Mouse (Mus musculus) lung, embryonic 15.5 days (tissue): ENCODE results near the gene Gas2l1. TPM values are rescaled to one million over a fixed set of nuclear protein-coding genes. Genes with fewer than 3 reads are reported as not detected.
A peak's percentile ranks its signal among the peaks of the same experiment; 100 is the strongest.

Experiments used
- ATAC-seq: fragments of 200-750 bp; cut with Nextera tagmentation; 2 replicates; pipeline ENCODE4 v1.8.0; 2017; ENCODE audit warnings: moderate number of reproducible peaks, borderline replicate concordance; ENCODE audit not compliant: low FRiP score, low TSS enrichment; ENCODE audit errors: extremely low read depth
- H3K27ac ChIP-seq: fragments of 300-500 bp; sonication (generic); 2 replicates; pipeline ENCODE4 v1.5.1; 2015; ENCODE audit warnings: moderate library complexity, mild to moderate bottlenecking, inconsistent platforms
- H3K27me3 ChIP-seq: fragments of 300-500 bp; sonication (generic); 2 replicates; pipeline ENCODE4 v1.6.1; 2015; ENCODE audit warnings: inconsistent platforms
- H3K36me3 ChIP-seq: fragments of 300-500 bp; sonication (generic); 2 replicates; pipeline ENCODE4 v1.6.1; 2015; ENCODE audit warnings: inconsistent platforms
- H3K4me1 ChIP-seq: fragments of 300-500 bp; sonication (generic); 2 replicates; pipeline ENCODE4 v1.6.1; 2015; ENCODE audit warnings: inconsistent platforms
- H3K4me2 ChIP-seq: fragments of 300-500 bp; sonication (generic); 2 replicates; pipeline ENCODE4 v1.6.1; 2015; ENCODE audit warnings: inconsistent platforms, mild to moderate bottlenecking, moderate library complexity
- H3K4me3 ChIP-seq: fragments of 300-500 bp; sonication (generic); 2 replicates; pipeline ENCODE4 v1.5.1; 2015; ENCODE audit warnings: mild to moderate bottlenecking, inconsistent platforms
- H3K9ac ChIP-seq: fragments of 300-500 bp; sonication (generic); 2 replicates; pipeline ENCODE4 v1.6.1; 2015; ENCODE audit warnings: inconsistent platforms
- H3K9me3 ChIP-seq: fragments of 300-500 bp; sonication (generic); 2 replicates; pipeline ENCODE4 v1.6.1; 2016; ENCODE audit warnings: inconsistent platforms
- WGBS: fragments of 180-500 bp; shearing (Covaris S2); methylation state at CpG from one replicate; pipeline ENCODE4 v1.1.7; 2015; 5-methylcytosine and 5-hydroxymethylcytosine counted together
- polyA plus RNA-seq: library from polyadenylated mRNA; unstranded; fragments of >200 nt; fragmentation: Nextera tagmentation; extraction: Ambion mirVana; gene quantifications from 2 replicates; pipeline ENCODE4 v1.2.1, GENCODE M21; 2015

Gene Gas2l1
- 27.1 and 29.1 TPM in 2 replicates for polyA plus RNA-seq

DNA sequence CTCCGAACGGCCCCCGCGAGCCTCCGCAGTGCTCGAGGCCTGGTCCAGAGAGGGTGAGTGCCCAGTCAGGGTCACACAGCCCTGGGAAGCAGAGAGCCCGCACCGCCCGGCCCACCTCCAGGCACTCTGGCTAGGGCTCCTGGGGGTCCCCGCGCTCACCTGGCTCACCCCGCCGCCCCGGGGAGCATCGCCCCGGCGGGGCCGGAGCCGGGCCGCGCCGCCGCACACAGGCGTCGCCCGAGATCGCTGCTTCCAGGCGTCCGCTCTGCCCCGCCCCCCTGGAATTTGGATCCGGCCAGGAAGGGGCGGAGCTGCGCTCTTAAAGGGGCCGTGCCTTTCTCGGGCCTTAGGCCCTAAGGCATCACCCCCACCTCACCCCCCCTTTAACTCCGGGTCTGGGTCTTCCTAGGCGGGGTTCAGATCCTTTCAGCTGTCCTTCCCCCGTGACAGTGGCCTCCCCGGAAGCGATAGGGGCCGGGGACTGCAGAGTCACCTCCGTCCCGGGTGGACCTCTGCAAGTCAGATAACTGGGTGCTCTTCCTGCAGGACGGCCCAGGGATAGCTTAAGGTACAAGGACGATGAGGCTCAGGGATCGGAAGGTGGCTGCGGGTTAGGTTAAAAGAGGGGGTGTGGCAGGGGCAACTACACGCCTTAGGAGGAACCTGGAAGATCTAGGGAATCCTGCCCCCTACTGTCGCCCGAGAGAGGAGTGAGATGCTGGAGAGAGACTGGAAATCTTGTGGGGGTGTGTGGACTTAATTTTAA, at the start of gene Gas2l1:
Gene Gas2l1 (minus strand): TSS at position 272 of the 766 bp plus-strand sequence.
- H3K9ac ChIP-seq = peak within 1 kb of the TSS; percentile 64
- peaks cover 23% of the 10 kb centered on the region for H3K36me3 ChIP-seq
- peaks cover 35% of the 10 kb centered on the region for H3K27me3 ChIP-seq
- ATAC-seq = peak; percentile 84
- peak within 1 kb of the TSS; percentile 63 for H3K4me3 ChIP-seq
- peak within 1 kb of the TSS; percentile 95 for H3K4me2 ChIP-seq
- WGBS = under 1% methylated on average over 50 of the region's 50 CpGs
- peaks cover 38% of the 10 kb centered on the region for H3K4me1 ChIP-seq
- H3K9me3 ChIP-seq = no peaks in the 10 kb centered on the region
- peak within 1 kb of the TSS; percentile 51; the same call in 1 of the 2 replicates for H3K27ac ChIP-seq

DNA sequence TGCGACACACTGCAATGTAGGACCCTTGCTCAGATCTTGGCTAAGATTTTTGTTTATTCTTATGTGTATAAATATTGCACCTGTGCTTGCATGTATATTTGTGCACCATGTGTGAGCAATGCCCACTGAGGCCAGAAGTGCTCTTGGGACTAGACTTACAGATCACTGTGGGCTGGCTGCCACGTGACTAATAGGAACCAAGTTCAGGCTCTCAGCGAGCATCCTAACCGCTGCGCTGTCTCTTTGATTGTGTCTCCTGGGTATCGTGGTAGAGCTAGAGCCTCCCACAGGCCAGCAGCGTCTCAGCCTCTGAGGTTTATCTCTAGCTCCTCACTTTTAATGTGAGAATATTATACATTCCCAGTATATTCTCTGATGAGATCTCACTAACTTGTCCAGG, 48.5 kb upstream of the Gas2l1 start:
- no peak overlapping the region for H3K27ac ChIP-seq
- H3K4me3 ChIP-seq = no peak overlapping the region
- H3K9me3 ChIP-seq = no peaks in the 10 kb centered on the region
- H3K27me3 ChIP-seq = no peaks in the 10 kb centered on the region
- H3K4me2 ChIP-seq = no peak overlapping the region
- 78% methylated on average over 7 of the region's 7 CpGs for WGBS
- H3K36me3 ChIP-seq = no peaks in the 10 kb centered on the region
- no peaks in the 10 kb centered on the region for H3K4me1 ChIP-seq
- no peak overlapping the region for H3K9ac ChIP-seq
- ATAC-seq = no peak

DNA sequence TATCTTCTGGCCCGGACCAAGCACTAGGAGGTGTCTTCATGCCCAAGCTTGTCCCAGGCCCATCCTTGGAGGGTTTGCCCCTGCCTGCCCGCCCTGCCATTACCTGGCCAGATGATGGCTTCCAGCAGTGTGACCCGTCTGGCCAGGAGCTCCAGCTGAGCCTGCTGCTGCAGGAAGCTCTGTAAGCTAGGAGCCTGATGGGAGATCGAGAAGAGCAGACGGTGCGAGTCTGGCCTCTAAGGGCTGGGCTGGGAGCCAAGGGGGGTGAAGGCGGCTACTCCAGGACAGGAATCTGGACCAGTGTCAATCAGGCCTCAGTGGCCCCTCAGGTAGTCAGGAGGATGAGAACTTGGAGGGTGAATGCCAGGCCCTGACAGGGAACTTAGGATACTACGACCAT, 44.3 kb upstream of the Gas2l1 start:
- Histone ChIP-seq H3K4me2 (no peak overlapping the region), H3K9ac (no peak overlapping the region), H3K36me3 (peaks cover 10% of the 10 kb centered on the region; the same call in 1 of the 2 replicates), H3K4me3 (no peak overlapping the region), H3K9me3 (no peaks in the 10 kb centered on the region), H3K27me3 (no peaks in the 10 kb centered on the region), H3K27ac (no peak overlapping the region), H3K4me1 (no peaks in the 10 kb centered on the region)
- WGBS = 61% methylated on average over 8 of the region's 8 CpGs
- no peak for ATAC-seq

DNA sequence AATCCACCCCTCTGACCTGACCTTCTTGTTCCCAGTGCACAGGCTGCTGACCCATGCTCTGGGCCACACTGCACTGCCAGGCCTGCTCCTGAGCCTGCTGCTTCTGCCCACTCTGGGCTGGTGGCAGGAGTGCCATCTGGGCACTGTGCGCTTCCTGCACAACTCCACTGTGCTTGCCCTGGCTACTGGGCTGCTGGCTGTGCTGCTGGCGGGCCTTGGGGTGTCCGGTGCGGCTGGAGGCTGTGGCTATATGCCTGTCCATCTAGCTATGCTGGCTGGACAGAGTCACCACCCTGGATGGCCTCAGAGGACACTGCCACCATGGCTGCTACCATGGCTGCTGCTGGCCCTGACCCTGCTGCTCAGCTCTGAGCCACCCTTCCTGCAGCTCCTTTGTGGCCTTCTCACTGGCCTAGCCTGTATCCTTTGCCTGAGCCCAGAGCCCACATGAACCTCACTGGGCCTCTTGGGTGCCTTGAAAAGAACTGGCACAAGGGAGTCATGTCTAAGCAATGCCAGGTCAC, 38.9 kb upstream of the Gas2l1 start:
- WGBS = 100% methylated on average over 4 of the region's 4 CpGs
- Histone ChIP-seq H3K27me3 (no peaks in the 10 kb centered on the region), H3K36me3 (peaks cover 15% of the 10 kb centered on the region; the same call in 1 of the 2 replicates), H3K4me2 (no peak overlapping the region), H3K4me1 (peaks cover 14% of the 10 kb centered on the region), H3K27ac (no peak overlapping the region), H3K9ac (no peak overlapping the region), H3K4me3 (no peak overlapping the region), H3K9me3 (no peaks in the 10 kb centered on the region)
- no peak for ATAC-seq

DNA sequence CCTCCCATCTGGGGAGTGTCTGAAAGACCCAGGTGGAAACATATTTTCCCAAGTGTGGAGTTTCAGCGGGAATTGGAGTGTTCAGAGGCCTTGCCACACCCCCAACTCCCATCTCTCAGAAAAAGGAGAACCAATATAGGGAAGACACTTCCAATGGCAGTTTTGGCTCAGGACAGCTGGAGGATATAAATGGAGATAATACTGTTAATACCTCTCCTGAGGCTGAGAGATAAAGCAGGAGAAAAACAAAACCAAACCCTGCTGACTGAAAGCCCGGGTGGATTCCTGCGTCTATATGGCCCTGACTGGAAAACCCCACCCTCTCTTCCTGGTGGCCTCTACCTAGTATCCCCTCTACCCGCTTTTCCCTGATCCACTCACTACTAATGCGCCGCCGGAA, 37.3 kb upstream of the Gas2l1 start:
- no peak for ATAC-seq
- WGBS = 84% methylated on average over 7 of the region's 7 CpGs

DNA sequence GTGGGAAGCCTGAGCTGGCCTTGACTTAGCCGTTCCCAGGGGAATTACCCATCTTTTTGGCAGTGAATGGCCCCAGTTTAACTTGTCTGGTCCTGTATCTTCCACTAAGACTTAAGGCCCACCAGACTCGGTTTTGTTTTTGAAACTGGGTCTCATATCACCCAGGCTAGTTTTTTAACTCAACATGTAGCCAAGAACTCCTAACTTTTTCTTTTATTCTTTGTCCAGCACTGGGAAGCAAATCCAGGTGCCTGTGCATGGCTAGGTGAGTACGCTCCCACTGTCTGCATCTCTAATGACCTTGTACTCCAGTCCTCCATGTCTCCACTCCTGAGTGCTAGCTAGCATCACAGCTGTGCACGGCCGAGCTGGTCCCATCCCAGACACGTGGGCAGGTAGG, 36.5 kb upstream of the Gas2l1 start:
- Histone ChIP-seq H3K4me2 (no peak overlapping the region), H3K4me1 (peaks cover 18% of the 10 kb centered on the region), H3K4me3 (no peak overlapping the region), H3K27ac (no peak overlapping the region), H3K36me3 (peaks cover 15% of the 10 kb centered on the region; the same call in 1 of the 2 replicates), H3K9me3 (no peaks in the 10 kb centered on the region), H3K9ac (no peak overlapping the region), H3K27me3 (no peaks in the 10 kb centered on the region)
- 74% methylated on average over 6 of the region's 6 CpGs for WGBS
- no peak for ATAC-seq

More for the DNA sequence above, 37.3 kb upstream of the Gas2l1 start:
- peaks cover 14% of the 10 kb centered on the region for H3K4me1 ChIP-seq
- no peak overlapping the region for H3K9ac ChIP-seq
- no peaks in the 10 kb centered on the region for H3K9me3 ChIP-seq
- H3K27me3 ChIP-seq = no peaks in the 10 kb centered on the region
- H3K27ac ChIP-seq = no peak overlapping the region
- H3K4me2 ChIP-seq = no peak overlapping the region
- peaks cover 15% of the 10 kb centered on the region; the same call in 1 of the 2 replicates for H3K36me3 ChIP-seq
- H3K4me3 ChIP-seq = no peak overlapping the region

DNA sequence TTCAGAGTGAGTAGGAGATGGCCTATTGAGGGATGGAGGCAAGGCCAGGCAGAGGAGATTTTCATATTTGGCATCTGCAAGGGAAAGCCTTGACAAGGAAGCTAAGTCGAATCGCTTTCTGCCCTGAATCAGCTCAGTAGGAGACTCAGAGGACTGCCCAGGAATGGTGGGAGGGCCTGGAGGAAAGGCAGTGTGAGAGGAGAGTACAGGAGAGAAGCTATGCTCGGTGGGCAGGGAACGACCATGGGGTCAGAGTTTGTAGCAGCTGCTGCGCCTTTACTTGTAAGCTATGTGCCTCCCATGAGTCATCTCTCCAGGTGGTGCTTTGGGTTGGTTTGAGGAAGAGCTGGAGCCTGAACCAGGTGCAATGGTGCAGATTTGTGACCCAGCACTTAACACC, 35.7 kb upstream of the Gas2l1 start:
- 41% methylated on average over 5 of the region's 5 CpGs for WGBS
- Histone ChIP-seq H3K9ac (no peak overlapping the region), H3K4me3 (peak overlapping the region; percentile 96; the same call in 1 of the 2 replicates)

DNA sequence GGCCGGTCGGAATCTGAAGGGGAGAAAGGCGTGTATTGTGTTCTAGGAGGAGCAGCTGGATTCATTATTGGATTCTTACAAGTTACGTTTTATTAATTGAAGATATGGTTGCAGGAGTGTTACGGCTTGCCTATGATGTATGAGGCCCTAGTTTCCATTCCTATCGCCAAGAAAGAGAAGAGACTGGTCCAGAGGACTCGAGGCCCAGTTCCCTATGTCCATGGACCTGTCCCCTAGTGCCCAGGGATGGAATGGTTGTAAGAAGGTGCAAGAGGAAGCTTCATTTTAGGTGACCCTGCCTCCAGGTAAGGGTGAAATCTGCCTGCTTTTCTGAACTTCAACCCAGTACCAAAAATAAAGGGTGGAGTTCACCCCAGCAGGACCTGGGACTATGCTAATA, 35.2 kb upstream of the Gas2l1 start:
- peak overlapping the region; percentile 98 for H3K9ac ChIP-seq
- H3K9me3 ChIP-seq = no peaks in the 10 kb centered on the region
- no peaks in the 10 kb centered on the region for H3K27me3 ChIP-seq
- 1% methylated on average over 7 of the region's 7 CpGs for WGBS
- H3K27ac ChIP-seq = peak overlapping the region; percentile 98
- peak overlapping the region; percentile 90 for H3K4me2 ChIP-seq
- peaks cover 27% of the 10 kb centered on the region for H3K4me1 ChIP-seq
- peak overlapping the region; percentile 96 for H3K4me3 ChIP-seq
- no peak for ATAC-seq
- H3K36me3 ChIP-seq = peaks cover 6% of the 10 kb centered on the region; the same call in 1 of the 2 replicates

More for the DNA sequence above, 35.7 kb upstream of the Gas2l1 start:
- H3K36me3 ChIP-seq = peaks cover 11% of the 10 kb centered on the region; the same call in 1 of the 2 replicates
- ATAC-seq = no peak
- peak overlapping the region; percentile 90 for H3K4me2 ChIP-seq
- no peaks in the 10 kb centered on the region for H3K9me3 ChIP-seq
- no peak overlapping the region for H3K27ac ChIP-seq
- peaks cover 25% of the 10 kb centered on the region for H3K4me1 ChIP-seq
- H3K27me3 ChIP-seq = no peaks in the 10 kb centered on the region

DNA sequence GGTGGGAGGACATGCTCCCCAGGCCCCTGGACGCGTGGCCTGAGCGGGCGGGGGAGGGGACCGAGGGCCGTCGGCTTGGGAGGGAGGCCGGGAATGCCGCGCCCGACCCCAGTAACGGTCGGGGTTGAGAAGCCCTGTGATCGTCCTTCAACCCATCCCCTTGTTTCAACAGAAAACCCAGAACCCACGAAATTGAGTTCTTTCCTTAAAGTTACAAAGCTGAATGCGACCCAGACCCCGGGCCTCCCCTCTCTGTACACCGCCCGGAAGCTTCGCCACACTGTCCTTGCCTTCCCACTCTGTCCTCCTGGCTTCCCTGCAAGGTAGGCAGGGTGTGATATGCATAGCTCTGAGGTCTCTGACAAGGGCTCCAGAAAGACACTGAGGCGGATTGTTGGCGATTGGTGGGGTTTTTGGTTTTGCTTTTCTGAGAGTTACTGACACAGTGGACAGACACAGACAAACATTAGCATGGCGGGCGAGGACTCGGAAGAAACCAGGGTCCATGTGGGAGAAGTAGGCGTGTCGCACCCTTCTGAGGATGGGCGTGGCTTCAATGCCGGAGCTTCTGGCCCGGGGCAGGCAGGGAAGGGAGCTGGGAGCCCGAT, 34.6 kb upstream of the Gas2l1 start:
- Histone ChIP-seq H3K27ac (peak overlapping the region; percentile 98), H3K36me3 (peaks cover 5% of the 10 kb centered on the region; the same call in 1 of the 2 replicates), H3K4me2 (peak overlapping the region; percentile 90), H3K9ac (peak overlapping the region; percentile 98), H3K4me3 (peak overlapping the region; percentile 96), H3K4me1 (peaks cover 27% of the 10 kb centered on the region), H3K27me3 (no peaks in the 10 kb centered on the region), H3K9me3 (no peaks in the 10 kb centered on the region)
- under 1% methylated on average over 31 of the region's 31 CpGs for WGBS
- peak; percentile 79 for ATAC-seq

DNA sequence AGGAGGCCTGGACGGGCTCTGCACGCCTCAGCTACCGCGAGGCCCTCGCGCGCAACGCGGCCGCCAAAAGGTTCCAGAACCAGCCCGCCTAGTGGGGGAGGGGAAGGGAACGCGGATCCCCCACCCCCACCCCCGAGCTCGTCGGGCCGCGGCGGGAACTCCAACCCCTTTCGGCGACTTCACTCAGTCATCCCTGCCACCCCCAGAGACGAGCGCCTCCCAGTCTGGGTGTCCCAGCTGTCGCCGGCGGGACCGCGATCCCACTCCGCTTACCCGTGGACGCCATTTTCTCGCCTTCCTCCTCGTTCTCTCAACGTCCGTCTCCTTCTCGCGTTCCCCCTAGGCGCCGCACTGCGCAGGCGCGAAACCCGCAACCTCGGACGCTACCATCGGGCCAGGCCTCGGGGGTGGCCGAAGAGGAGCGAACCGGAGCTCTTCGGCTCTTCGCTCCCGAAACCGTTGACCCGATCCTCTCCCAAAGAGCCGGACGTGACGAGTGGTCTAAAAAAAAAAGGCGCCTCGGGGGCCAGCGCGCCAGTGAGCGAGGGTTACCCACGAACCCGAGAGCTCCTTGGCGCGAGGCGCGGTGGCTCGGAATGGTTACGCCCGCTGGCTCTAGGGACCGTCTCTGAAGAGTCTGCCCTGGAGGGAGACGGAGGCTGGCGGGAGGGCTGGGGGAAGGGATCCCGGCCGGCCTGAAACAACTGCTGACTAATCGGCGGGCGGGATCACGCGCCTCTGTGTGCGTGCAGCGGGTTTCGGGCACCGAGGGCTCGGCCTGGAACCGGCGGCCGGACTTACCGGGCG, 33.8 kb upstream of the Gas2l1 start, which contains the start of the genes Rhbdd3 and Ewsr1:
Gene Rhbdd3 (plus strand): TSS at position 191 of the 807 bp plus-strand sequence.
Gene Ewsr1 (minus strand): TSS at position 531 of the 807 bp plus-strand sequence.
- H3K27ac ChIP-seq = peak within 1 kb of the TSS; percentile 98
- H3K4me3 ChIP-seq = peak within 1 kb of the TSS; percentile 96
- no peaks in the 10 kb centered on the region for H3K27me3 ChIP-seq
- peak; percentile 93 for ATAC-seq
- WGBS = under 1% methylated on average over 92 of the region's 92 CpGs
- H3K36me3 ChIP-seq = peaks cover 5% of the 10 kb centered on the region; the same call in 1 of the 2 replicates
- no peaks in the 10 kb centered on the region for H3K9me3 ChIP-seq
- peak within 1 kb of the TSS; percentile 90 for H3K4me2 ChIP-seq
- peaks cover 32% of the 10 kb centered on the region for H3K4me1 ChIP-seq
- H3K9ac ChIP-seq = peak within 1 kb of the TSS; percentile 98
